Mouse (Mus musculus) forebrain, embryonic 15.5 days (tissue): Measurements from ENCODE around the gene Pcp2. TPM values are rescaled to one million over a fixed set of nuclear protein-coding genes. Genes with fewer than 3 reads are reported as not detected.

Source experiments
- ATAC-seq: fragments of 200-750 bp; cut with Nextera tagmentation; replicated peaks from 2 replicates; pipeline ENCODE4 v1.8.0; 2017; ENCODE audit warnings: mild to moderate bottlenecking, moderate TSS enrichment, moderate library complexity
- H3K27ac ChIP-seq: fragments of 300-500 bp; sonication (generic); replicated peaks from 2 replicates; pipeline ENCODE4 v1.5.1; 2015; ENCODE audit warnings: mild to moderate bottlenecking, inconsistent platforms
- H3K27me3 ChIP-seq: fragments of 300-500 bp; sonication (generic); 2 replicates; pipeline ENCODE4 v1.6.1; 2015; ENCODE audit warnings: inconsistent platforms
- H3K36me3 ChIP-seq: fragments of 300-500 bp; sonication (generic); 2 replicates; pipeline ENCODE4 v1.6.1; 2015; ENCODE audit warnings: mild to moderate bottlenecking, inconsistent platforms
- H3K4me1 ChIP-seq: fragments of 300-500 bp; sonication (generic); 2 replicates; pipeline ENCODE4 v1.6.1; 2015; ENCODE audit warnings: inconsistent platforms
- H3K4me2 ChIP-seq: fragments of 300-500 bp; sonication (generic); replicated peaks from 2 replicates; pipeline ENCODE4 v1.6.1; 2015; ENCODE audit warnings: mild to moderate bottlenecking, inconsistent platforms
- H3K4me3 ChIP-seq: fragments of 300-500 bp; sonication (generic); 2 replicates; pipeline ENCODE4 v1.5.1; 2015; ENCODE audit warnings: mild to moderate bottlenecking, inconsistent platforms
- H3K9ac ChIP-seq: fragments of 300-500 bp; sonication (generic); replicated peaks from 2 replicates; pipeline ENCODE4 v1.6.1; 2015; ENCODE audit warnings: mild to moderate bottlenecking, inconsistent platforms
- H3K9me3 ChIP-seq: fragments of 300-500 bp; sonication (generic); 2 replicates; pipeline ENCODE4 v1.6.1; 2016; ENCODE audit warnings: inconsistent platforms
- WGBS: fragments of 180-500 bp; shearing (Covaris S2); methylation state at CpG from one replicate; pipeline ENCODE4 v1.1.7; 2015; ENCODE audit warnings: mixed read lengths; 5-methylcytosine and 5-hydroxymethylcytosine counted together
- polyA plus RNA-seq: library from polyadenylated mRNA; unstranded; fragments of >200 nt; fragmentation: Nextera tagmentation; extraction: Ambion mirVana; gene quantifications from 2 replicates; pipeline ENCODE4 v1.2.1, GENCODE M21; 2015

The Pcp2 gene
- polyA plus RNA-seq, 1 experiment from 2014 or later = 0.50 TPM

DNA sequence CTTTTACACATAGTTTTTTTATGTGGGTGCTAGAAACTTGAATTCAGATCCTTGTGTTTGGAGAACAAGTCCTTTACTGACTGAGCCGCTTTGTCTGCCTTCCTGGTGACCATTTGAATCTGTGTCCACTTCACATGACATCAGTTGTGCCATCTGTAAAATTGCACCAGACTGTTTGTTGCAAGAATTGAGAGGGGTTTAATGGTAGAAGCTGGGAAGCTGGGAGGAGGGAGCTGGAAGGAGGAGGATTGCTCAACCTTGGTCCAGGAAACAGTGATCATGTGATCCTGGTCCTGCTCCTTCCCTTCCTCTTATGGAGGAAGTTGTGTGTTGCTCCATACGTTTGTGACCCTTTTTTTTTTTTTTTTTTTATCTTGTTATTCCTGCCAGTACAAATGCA, 22.9 kb upstream of the Pcp2 start:
- H3K9me3 ChIP-seq = no peaks in the 10 kb centered on the region
- no peaks in the 10 kb centered on the region for H3K4me1 ChIP-seq
- ATAC-seq = no peak
- H3K27ac ChIP-seq = no peak overlapping the region
- H3K4me3 ChIP-seq = no peak overlapping the region
- WGBS = 72% methylated on average over 2 of the region's 2 CpGs
- no peak overlapping the region for H3K9ac ChIP-seq
- no peaks in the 10 kb centered on the region for H3K27me3 ChIP-seq
- no peak overlapping the region for H3K4me2 ChIP-seq
- H3K36me3 ChIP-seq = no peaks in the 10 kb centered on the region

- no peak overlapping the region for H3K4me3 ChIP-seq
- no peak overlapping the region for H3K27ac ChIP-seq
- no peaks in the 10 kb centered on the region for H3K9me3 ChIP-seq
- no peaks in the 10 kb centered on the region for H3K27me3 ChIP-seq
- ATAC-seq = no peak
- no peaks in the 10 kb centered on the region for H3K4me1 ChIP-seq
- no peak overlapping the region for H3K4me2 ChIP-seq
- H3K9ac ChIP-seq = no peak overlapping the region
- 81% methylated on average over 4 of the region's 4 CpGs for WGBS
- H3K36me3 ChIP-seq = no peaks in the 10 kb centered on the region
Observed at GRCm38 (mm10) chr8:3647561-3647960, 22.2 kb upstream of the Pcp2 start.

- no peak overlapping the region for H3K9ac ChIP-seq
- ATAC-seq = no peak
- H3K4me3 ChIP-seq = no peak overlapping the region
- H3K27me3 ChIP-seq = no peaks in the 10 kb centered on the region
- no peaks in the 10 kb centered on the region for H3K9me3 ChIP-seq
- no peak overlapping the region for H3K27ac ChIP-seq
- no peak overlapping the region for H3K4me2 ChIP-seq
- WGBS = 84% methylated on average over 6 of the region's 6 CpGs
- H3K36me3 ChIP-seq = no peaks in the 10 kb centered on the region
- no peaks in the 10 kb centered on the region for H3K4me1 ChIP-seq
Observed at GRCm38 (mm10) chr8:3646824-3647531, 21.6 kb upstream of the Pcp2 start.

DNA sequence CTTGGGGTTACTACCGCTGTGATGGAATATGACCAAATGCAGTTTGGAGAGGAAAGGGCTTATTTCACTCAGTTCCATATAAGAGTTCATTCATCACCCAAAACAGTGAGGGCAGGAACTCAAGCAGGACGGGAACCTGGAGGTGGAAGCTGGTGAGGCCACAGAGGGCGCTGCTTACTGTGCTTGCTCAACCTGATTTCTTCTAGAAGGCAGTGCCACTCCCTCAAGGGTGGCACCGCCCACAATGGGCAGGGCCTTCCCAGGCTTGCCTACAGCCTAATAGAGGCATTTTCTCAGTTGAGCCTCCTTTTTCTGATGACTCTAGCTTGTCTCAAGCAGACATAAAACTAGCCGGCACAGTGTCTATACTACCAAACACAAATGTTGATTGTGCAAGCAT, 20.5 kb upstream of the Pcp2 start:
- H3K36me3 ChIP-seq = no peaks in the 10 kb centered on the region
- 24% methylated on average over 5 of the region's 5 CpGs for WGBS
- no peak for ATAC-seq

GRCm38 (mm10) chr8:3631478-3631875, 6.1 kb upstream of the Pcp2 start:
- WGBS = 28% methylated on average over 8 of the region's 8 CpGs
- H3K9ac ChIP-seq = peak overlapping the region; percentile 39
- no peak; the same call in 1 of the 2 replicates for ATAC-seq

More for the DNA sequence above, 20.5 kb upstream of the Pcp2 start:
- Histone ChIP-seq H3K27ac (no peak overlapping the region), H3K4me3 (no peak overlapping the region), H3K4me1 (no peaks in the 10 kb centered on the region), H3K4me2 (no peak overlapping the region), H3K27me3 (no peaks in the 10 kb centered on the region), H3K9ac (no peak overlapping the region), H3K9me3 (no peaks in the 10 kb centered on the region)

GRCm38 (mm10) chr8:3630647-3631477, 5.5 kb upstream of the Pcp2 start, which contains the start of gene Stxbp2:
TSS of gene Stxbp2 (plus strand) at chr8:3630955.
- Histone ChIP-seq H3K9ac (peak within 1 kb of the TSS; percentile 39), H3K4me3 (peak within 1 kb of the TSS; percentile 57), H3K27ac (no peak within 1 kb of the TSS), H3K36me3 (no peaks in the 10 kb centered on the region), H3K4me1 (peaks cover 13% of the 10 kb centered on the region), H3K27me3 (no peaks in the 10 kb centered on the region), H3K4me2 (peak within 1 kb of the TSS; percentile 70), H3K9me3 (no peaks in the 10 kb centered on the region)
- ATAC-seq = peak; percentile 87
- WGBS = 4% methylated on average over 47 of the region's 47 CpGs

More at GRCm38 (mm10) chr8:3631478-3631875, 6.1 kb upstream of the Pcp2 start:
- Histone ChIP-seq H3K9me3 (no peaks in the 10 kb centered on the region), H3K27ac (no peak overlapping the region), H3K36me3 (no peaks in the 10 kb centered on the region), H3K4me3 (peak overlapping the region; percentile 57), H3K4me1 (peaks cover 13% of the 10 kb centered on the region), H3K27me3 (no peaks in the 10 kb centered on the region), H3K4me2 (peak overlapping the region; percentile 70)

GRCm38 (mm10) chr8:3628014-3628413, 2.7 kb upstream of the Pcp2 start:
- H3K9me3 ChIP-seq = no peaks in the 10 kb centered on the region
- no peak overlapping the region for H3K4me2 ChIP-seq
- H3K4me3 ChIP-seq = no peak overlapping the region
- peaks cover 13% of the 10 kb centered on the region for H3K4me1 ChIP-seq
- no peak overlapping the region for H3K9ac ChIP-seq
- 29% methylated on average over 5 of the region's 5 CpGs for WGBS
- ATAC-seq = no peak
- H3K27me3 ChIP-seq = no peaks in the 10 kb centered on the region
- H3K36me3 ChIP-seq = no peaks in the 10 kb centered on the region
- H3K27ac ChIP-seq = no peak overlapping the region

DNA sequence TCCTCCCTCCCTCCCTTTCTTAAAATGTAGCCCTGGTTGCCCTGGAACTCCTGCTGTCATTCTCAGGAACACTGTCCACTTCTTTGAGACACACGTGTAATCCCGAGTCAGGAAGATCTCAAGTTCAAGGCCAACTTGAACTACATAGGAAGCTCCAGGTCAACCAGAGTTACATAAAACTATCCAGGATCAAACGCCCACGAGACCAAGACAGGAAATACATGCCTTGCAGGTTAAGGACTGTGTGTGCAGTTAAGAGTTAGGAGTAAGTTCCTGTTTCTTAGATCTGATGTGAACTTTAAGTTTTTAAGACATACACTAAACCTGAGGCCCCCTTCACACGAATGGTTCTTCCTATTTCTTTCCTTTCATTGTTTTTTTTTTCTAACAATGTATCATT, 1.6 kb upstream of the Pcp2 start:
- Histone ChIP-seq H3K27ac (no peak overlapping the region), H3K27me3 (no peaks in the 10 kb centered on the region), H3K9ac (no peak overlapping the region), H3K4me2 (no peak overlapping the region), H3K36me3 (no peaks in the 10 kb centered on the region), H3K4me3 (no peak overlapping the region), H3K4me1 (peaks cover 21% of the 10 kb centered on the region), H3K9me3 (no peaks in the 10 kb centered on the region)
- ATAC-seq = no peak
- WGBS = 72% methylated on average over 5 of the region's 5 CpGs

- H3K9ac ChIP-seq = peak overlapping the region; percentile 75; the same call in 1 of the 2 replicates
- H3K36me3 ChIP-seq = peaks cover 14% of the 10 kb centered on the region
- H3K27ac ChIP-seq = no peak overlapping the region
- H3K4me2 ChIP-seq = peak overlapping the region; percentile 71
- H3K4me1 ChIP-seq = peaks cover 22% of the 10 kb centered on the region
- no peak for ATAC-seq
- no peaks in the 10 kb centered on the region for H3K9me3 ChIP-seq
- WGBS = 70% methylated on average over 8 of the region's 8 CpGs
- H3K4me3 ChIP-seq = peak overlapping the region; percentile 65
- H3K27me3 ChIP-seq = no peaks in the 10 kb centered on the region
Observed at GRCm38 (mm10) chr8:3622119-3622518, 3.2 kb downstream of the Pcp2 start.

GRCm38 (mm10) chr8:3621199-3621970, 4.0 kb downstream of the Pcp2 start, which contains the start of the genes Xab2 and Pet100:
TSS of gene Xab2 (minus strand) at chr8:3621316.
TSS of gene Pet100 (plus strand) at chr8:3621548.
- H3K4me1 ChIP-seq = peaks cover 22% of the 10 kb centered on the region
- H3K27me3 ChIP-seq = no peaks in the 10 kb centered on the region
- H3K9me3 ChIP-seq = no peaks in the 10 kb centered on the region
- under 1% methylated on average over 37 of the region's 37 CpGs for WGBS
- peaks cover 20% of the 10 kb centered on the region for H3K36me3 ChIP-seq
- no peak within 1 kb of the TSS for H3K27ac ChIP-seq
- peak; percentile 96 for ATAC-seq
- H3K9ac ChIP-seq = peak within 1 kb of the TSS; percentile 75
- H3K4me2 ChIP-seq = peak within 1 kb of the TSS; percentile 88
- H3K4me3 ChIP-seq = peak within 1 kb of the TSS; percentile 65

GRCm38 (mm10) chr8:3609816-3610150, 15.6 kb downstream of the Pcp2 start:
- 82% methylated on average over 6 of the region's 6 CpGs for WGBS
- ATAC-seq = no peak
- Histone ChIP-seq H3K9me3 (no peaks in the 10 kb centered on the region), H3K36me3 (peaks cover 93% of the 10 kb centered on the region), H3K27ac (no peak overlapping the region), H3K27me3 (no peaks in the 10 kb centered on the region), H3K9ac (no peak overlapping the region), H3K4me1 (no peaks in the 10 kb centered on the region), H3K4me2 (no peak overlapping the region), H3K4me3 (no peak overlapping the region)
